Mouse (Mus musculus) limb, embryonic 12.5 days (tissue): ENCODE results near the gene Angptl8. TPM values are rescaled to one million over a fixed set of nuclear protein-coding genes. Genes with fewer than 3 reads are reported as not detected.
"Not testable (repeated sequence)": the region's sequence is repeated elsewhere in the genome, so short reads cannot be mapped to it uniquely, and the experiment has no call there.

ENCODE experiments used
- ATAC-seq: fragments of 200-750 bp; cut with Nextera tagmentation; 2 replicates; pipeline ENCODE4 v1.8.0; 2017; ENCODE audit warnings: low read depth, moderate TSS enrichment; ENCODE audit not compliant: insufficient number of reproducible peaks, insufficient read depth, low FRiP score, low TSS enrichment
- H3K27ac ChIP-seq: fragments of 300-500 bp; sonication (generic); 2 replicates; pipeline ENCODE4 v1.5.1; 2016; ENCODE audit warnings: mild to moderate bottlenecking, moderate library complexity
- H3K27me3 ChIP-seq: fragments of 300-500 bp; sonication (generic); 2 replicates; pipeline ENCODE4 v1.6.1; 2016; ENCODE audit warnings: mild to moderate bottlenecking, moderate library complexity
- H3K36me3 ChIP-seq: fragments of 300-500 bp; sonication (generic); 2 replicates; pipeline ENCODE4 v1.6.1; 2016; ENCODE audit warnings: mild to moderate bottlenecking, moderate library complexity
- H3K4me1 ChIP-seq: fragments of 300-500 bp; sonication (generic); replicated peaks from 2 replicates; pipeline ENCODE4 v1.6.1; 2016
- H3K4me2 ChIP-seq: fragments of 300-500 bp; sonication (generic); 2 replicates; pipeline ENCODE4 v1.6.1; 2016; ENCODE audit warnings: mild to moderate bottlenecking, moderate library complexity
- H3K4me3 ChIP-seq: fragments of 300-500 bp; sonication (generic); replicated peaks from 2 replicates; pipeline ENCODE4 v1.5.1; 2016; ENCODE audit warnings: mild to moderate bottlenecking
- H3K9ac ChIP-seq: fragments of 300-500 bp; sonication (generic); replicated peaks from 2 replicates; pipeline ENCODE4 v1.6.1; 2016; ENCODE audit warnings: mild to moderate bottlenecking, moderate library complexity
- H3K9me3 ChIP-seq: fragments of 300-500 bp; sonication (generic); 2 replicates; pipeline ENCODE4 v1.6.1; 2016; ENCODE audit warnings: mild to moderate bottlenecking, moderate library complexity
- WGBS: fragments of 180-500 bp; shearing (Covaris S2); methylation state at CpG from one replicate; pipeline ENCODE4 v1.1.7; 2016; 5-methylcytosine and 5-hydroxymethylcytosine counted together
- polyA plus RNA-seq: library from polyadenylated mRNA; unstranded; fragments of >200 nt; fragmentation: Nextera tagmentation; extraction: Ambion mirVana; gene quantifications from 2 replicates; pipeline ENCODE4 v1.2.1, GENCODE M21; 2016

Gene Angptl8
- polyA plus RNA-seq, 1 experiment from 2014 or later = 0.99 TPM

- H3K9me3 ChIP-seq = no peaks in the 10 kb centered on the region
- no peaks in the 10 kb centered on the region for H3K27me3 ChIP-seq
- ATAC-seq = no peak
- peaks cover 61% of the 10 kb centered on the region for H3K4me1 ChIP-seq
- peaks cover 17% of the 10 kb centered on the region for H3K36me3 ChIP-seq
- WGBS = 68% methylated on average over 7 of the region's 7 CpGs
- H3K9ac ChIP-seq = no peak overlapping the region
- H3K4me2 ChIP-seq = peak overlapping the region; percentile 73
- H3K27ac ChIP-seq = 0 out of 2 replicates have a peak overlapping the region, but pooled peaks have one; percentile 5
- H3K4me3 ChIP-seq = no peak overlapping the region
Observed at GRCm38 (mm10) chr9:21849691-21850677, 14.7 kb downstream of the Angptl8 start.

DNA sequence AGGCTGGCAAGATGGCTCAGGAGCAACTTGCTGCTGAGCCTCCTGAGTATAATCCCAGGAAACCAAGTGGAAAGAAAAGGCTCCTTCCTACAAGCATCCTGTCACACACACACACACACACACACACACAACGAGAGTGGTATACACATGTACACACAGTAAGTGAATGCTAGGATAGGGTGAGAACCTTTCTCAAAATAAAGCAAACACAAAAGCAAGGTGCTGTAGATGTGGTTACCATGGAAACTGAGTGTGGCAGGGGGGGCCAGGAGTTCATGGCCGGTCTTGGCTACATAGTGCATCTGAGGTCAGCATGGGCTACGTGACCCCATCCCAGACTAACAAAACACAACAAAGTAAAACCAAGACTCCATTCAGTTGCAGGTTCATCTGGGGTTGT is 15.8 kb downstream of the Angptl8 start:
- peak overlapping the region; percentile 73 for H3K4me2 ChIP-seq
- no peak for ATAC-seq
- H3K27me3 ChIP-seq = no peaks in the 10 kb centered on the region
- no peaks in the 10 kb centered on the region for H3K9me3 ChIP-seq
- no peak overlapping the region for H3K9ac ChIP-seq
- 0 out of 2 replicates have a peak, but pooled peaks cover 6% of the 10 kb centered on the region for H3K36me3 ChIP-seq
- peaks cover 53% of the 10 kb centered on the region for H3K4me1 ChIP-seq
- peak overlapping the region; percentile 69 for H3K4me3 ChIP-seq
- WGBS = 80% methylated on average over 3 of the region's 3 CpGs
- peak overlapping the region; percentile 29; the same call in 1 of the 2 replicates for H3K27ac ChIP-seq

DNA sequence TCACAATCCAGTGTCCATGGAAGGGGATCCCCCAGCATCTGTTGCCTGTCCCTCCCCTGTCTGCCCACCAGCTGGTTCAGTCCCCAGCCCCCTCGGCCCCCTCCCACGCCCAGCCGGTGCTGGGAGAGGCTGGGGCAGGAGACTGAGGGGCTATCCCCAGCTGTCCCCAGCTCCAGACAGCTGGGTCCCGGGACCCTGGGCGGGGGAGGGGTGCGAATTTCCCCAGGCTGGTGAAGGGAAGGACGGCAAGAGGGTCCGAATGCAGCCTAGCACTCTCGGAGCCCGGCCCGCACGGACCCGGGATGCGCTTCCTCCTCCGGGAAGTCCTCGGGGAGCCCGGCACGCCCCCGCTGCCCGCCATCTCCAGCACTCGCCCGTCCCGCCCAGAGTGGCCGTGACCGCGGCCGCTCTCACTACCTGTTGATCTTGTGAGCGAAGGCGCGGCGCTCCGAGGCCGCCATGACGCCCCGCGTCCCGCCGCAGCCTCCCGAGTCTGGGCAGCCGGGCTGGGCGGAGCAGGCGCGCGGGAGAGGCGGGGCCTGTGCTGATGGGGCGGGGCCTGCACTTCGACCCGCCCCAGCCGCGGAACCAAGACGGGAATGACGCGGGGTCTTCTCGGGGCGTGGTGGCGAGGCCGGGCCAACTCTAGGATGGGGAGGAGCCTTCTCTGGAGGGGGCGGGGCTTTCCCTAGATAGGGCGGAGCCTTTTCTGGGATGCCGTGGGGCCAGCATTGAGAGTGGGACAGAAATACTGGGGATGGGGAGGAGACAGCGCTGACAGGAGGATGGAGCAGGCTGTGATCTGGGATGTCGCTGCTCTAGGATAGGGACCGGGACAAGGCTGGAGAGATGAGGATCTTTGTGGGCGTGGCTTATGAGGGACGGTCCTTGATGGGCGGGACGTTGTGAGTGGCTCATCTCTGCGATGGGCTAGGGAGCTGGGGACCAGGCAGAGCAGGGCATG is 17.1 kb downstream of the Angptl8 start, which contains the start of gene Dock6:
Gene Dock6, minus strand, starts transcription at position 508 of the 964 bp plus-strand sequence.
- H3K27ac ChIP-seq = peak within 1 kb of the TSS; percentile 66
- H3K4me1 ChIP-seq = peaks cover 40% of the 10 kb centered on the region
- H3K9ac ChIP-seq = peak within 1 kb of the TSS; percentile 81
- no peaks in the 10 kb centered on the region for H3K36me3 ChIP-seq
- H3K4me2 ChIP-seq = peak within 1 kb of the TSS; percentile 73
- H3K27me3 ChIP-seq = no peaks in the 10 kb centered on the region
- ATAC-seq = peak; percentile 85
- H3K4me3 ChIP-seq = peak within 1 kb of the TSS; percentile 69
- 1% methylated on average over 68 of the region's 68 CpGs for WGBS
- H3K9me3 ChIP-seq = no peaks in the 10 kb centered on the region

DNA sequence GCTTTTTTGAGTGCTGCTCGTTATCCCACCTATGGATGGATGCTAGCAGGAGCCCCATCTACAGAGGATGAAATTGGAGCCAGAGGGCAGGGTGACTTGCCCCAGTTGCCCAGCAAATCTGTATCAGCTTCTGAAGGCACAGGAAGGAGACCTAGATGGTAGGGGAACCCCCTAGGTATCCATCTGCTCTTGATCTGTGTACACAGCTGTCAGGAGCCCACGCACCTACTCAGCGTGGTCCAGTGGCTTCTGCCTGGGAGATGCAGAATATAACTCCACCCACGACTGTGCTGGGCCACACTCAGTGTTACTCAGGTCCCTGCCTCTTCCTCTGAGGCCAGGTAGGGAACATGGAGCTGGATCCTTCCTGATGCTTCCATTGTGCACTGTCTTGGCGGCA is 18.7 kb downstream of the Angptl8 start:
- Histone ChIP-seq H3K27me3 (no peaks in the 10 kb centered on the region), H3K4me1 (peaks cover 26% of the 10 kb centered on the region), H3K4me3 (no peak overlapping the region), H3K27ac (0 out of 2 replicates have a peak overlapping the region, but pooled peaks have one; percentile 8), H3K9ac (no peak overlapping the region), H3K9me3 (no peaks in the 10 kb centered on the region), H3K4me2 (no peak overlapping the region), H3K36me3 (no peaks in the 10 kb centered on the region)
- WGBS = 76% methylated on average over 5 of the region's 5 CpGs
- ATAC-seq = no peak

DNA sequence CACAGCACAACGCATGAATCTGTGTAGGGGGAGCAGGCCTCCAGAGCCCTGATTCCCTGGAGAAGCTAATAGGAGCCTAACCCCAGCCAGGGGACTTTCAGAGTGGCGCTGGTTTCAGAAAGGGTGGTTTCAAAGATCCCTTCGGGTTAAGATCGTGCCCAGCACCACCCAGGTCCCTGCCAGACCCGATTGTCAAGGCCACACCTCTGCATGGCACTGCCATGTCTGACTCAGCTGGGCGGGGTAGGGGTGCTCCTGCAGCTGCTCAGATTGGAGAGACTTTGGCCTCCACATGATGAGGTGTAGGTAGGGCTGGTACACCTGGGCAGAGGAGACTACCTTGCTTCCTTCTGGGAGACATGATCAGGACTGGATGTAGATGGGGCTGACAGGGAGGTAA is 19.6 kb downstream of the Angptl8 start:
- Histone ChIP-seq H3K27me3 (no peaks in the 10 kb centered on the region), H3K4me2 (no peak overlapping the region), H3K4me3 (no peak overlapping the region), H3K27ac (no peak overlapping the region), H3K36me3 (no peaks in the 10 kb centered on the region), H3K9me3 (no peaks in the 10 kb centered on the region), H3K9ac (no peak overlapping the region), H3K4me1 (peaks cover 23% of the 10 kb centered on the region)
- 90% methylated on average over 6 of the region's 6 CpGs for WGBS
- ATAC-seq = no peak

GRCm38 (mm10) chr9:21857501-21857900 is 22.2 kb downstream of the Angptl8 start:
- H3K4me1 ChIP-seq = 0 out of 2 replicates have a peak, but pooled peaks cover 4% of the 10 kb centered on the region
- no peak overlapping the region for H3K27ac ChIP-seq
- H3K27me3 ChIP-seq = no peaks in the 10 kb centered on the region
- H3K4me2 ChIP-seq = no peak overlapping the region
- ATAC-seq = no peak
- no peak overlapping the region for H3K4me3 ChIP-seq
- WGBS = 81% methylated on average over 2 of the region's 2 CpGs
- H3K9ac ChIP-seq = no peak overlapping the region
- no peaks in the 10 kb centered on the region for H3K36me3 ChIP-seq
- no peaks in the 10 kb centered on the region for H3K9me3 ChIP-seq

DNA sequence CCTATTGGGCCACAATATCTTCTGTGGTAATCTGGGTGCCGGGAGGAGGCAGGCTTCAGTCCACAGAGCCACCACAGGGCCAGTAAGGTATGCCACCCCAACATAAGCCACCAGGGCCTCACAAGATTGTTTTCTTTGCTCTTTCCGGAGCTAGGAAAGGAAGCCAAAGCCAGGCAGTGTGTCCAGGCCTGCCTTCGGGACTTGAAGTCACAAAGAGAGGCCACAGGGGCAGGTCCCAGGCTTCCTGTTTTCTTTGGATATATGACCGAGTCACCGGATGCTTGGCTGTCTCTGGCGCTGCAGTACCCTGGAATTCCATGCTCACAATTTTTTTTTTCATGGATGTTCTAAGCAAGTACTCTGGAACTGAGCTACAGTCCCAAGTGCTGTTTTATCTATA is 22.8 kb downstream of the Angptl8 start:
- Histone ChIP-seq H3K36me3 (no peaks in the 10 kb centered on the region), H3K9ac (0 out of 2 replicates have a peak overlapping the region, but pooled peaks have one; percentile 27), H3K4me1 (0 out of 2 replicates have a peak, but pooled peaks cover 4% of the 10 kb centered on the region), H3K27ac (no peak overlapping the region), H3K9me3 (no peaks in the 10 kb centered on the region), H3K4me2 (no peak overlapping the region), H3K4me3 (no peak overlapping the region), H3K27me3 (no peaks in the 10 kb centered on the region)
- 68% methylated on average over 6 of the region's 6 CpGs for WGBS
- ATAC-seq = no peak

DNA sequence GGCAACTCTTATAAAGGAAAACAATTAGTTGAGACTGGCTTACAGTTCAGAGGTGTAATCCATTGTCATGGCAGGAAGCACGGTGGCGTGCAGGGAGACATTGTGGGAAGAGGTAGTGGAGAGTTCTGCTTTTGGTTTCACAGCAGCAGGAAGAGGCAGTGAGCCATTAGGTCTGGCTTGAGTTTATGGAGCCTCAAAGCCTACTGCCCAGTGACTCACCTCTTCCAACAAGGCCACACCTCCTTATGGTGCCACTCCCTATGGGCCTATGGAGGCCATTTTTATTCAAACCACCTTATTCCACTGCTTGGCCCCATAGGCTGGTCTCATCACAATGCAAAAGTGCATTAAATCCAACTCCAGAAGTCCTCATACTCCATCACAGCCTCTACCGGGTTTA is 24.3 kb downstream of the Angptl8 start:
- no peaks in the 10 kb centered on the region for H3K9me3 ChIP-seq
- H3K27me3 ChIP-seq = no peaks in the 10 kb centered on the region
- 77% methylated on average over 3 of the region's 3 CpGs for WGBS
- H3K4me3 ChIP-seq = no peak overlapping the region
- 0 out of 2 replicates have a peak, but pooled peaks cover 4% of the 10 kb centered on the region for H3K4me1 ChIP-seq
- H3K9ac ChIP-seq = no peak overlapping the region
- no peak overlapping the region for H3K27ac ChIP-seq
- no peak for ATAC-seq
- H3K4me2 ChIP-seq = no peak overlapping the region
- no peaks in the 10 kb centered on the region for H3K36me3 ChIP-seq

GRCm38 (mm10) chr9:21860349-21860748 is 25.0 kb downstream of the Angptl8 start:
- H3K4me1 ChIP-seq, H3K27ac ChIP-seq, ATAC-seq, H3K4me2 ChIP-seq, H3K27me3 ChIP-seq, H3K4me3 ChIP-seq, H3K36me3 ChIP-seq, H3K9me3 ChIP-seq, H3K9ac ChIP-seq: not testable (repeated sequence)
- WGBS = 43% methylated on average over 6 of the region's 6 CpGs

- no peaks in the 10 kb centered on the region for H3K9me3 ChIP-seq
- H3K4me3 ChIP-seq = no peak overlapping the region
- H3K9ac ChIP-seq = no peak overlapping the region
- no peaks in the 10 kb centered on the region for H3K36me3 ChIP-seq
- WGBS = 74% methylated on average over 1 of the region's 1 CpGs
- H3K4me2 ChIP-seq = no peak overlapping the region
- H3K27ac ChIP-seq = no peak overlapping the region
- no peaks in the 10 kb centered on the region for H3K27me3 ChIP-seq
- no peak for ATAC-seq
- H3K4me1 ChIP-seq = peaks cover 4% of the 10 kb centered on the region; the same call in 1 of the 2 replicates
Observed at GRCm38 (mm10) chr9:21862181-21862580, 26.9 kb downstream of the Angptl8 start.
